Mouse (Mus musculus) ovary, postnatal 36 days (tissue): ENCODE data around the gene Coq9.

Experiments
- DNase-seq: peaks from one replicate; pipeline ENCODE4 v3.0.0; 2022; ENCODE audit warnings: low spot score, mixed read lengths

Gene Coq9

GRCm38 (mm10) chr8:94837662-94838574 lies at the start of gene Coq9, which contains the start of gene Ciapin1:
Coq9 (plus strand) TSS chr8:94838321.
Ciapin1 (minus strand) TSS chr8:94838358.
- peak; percentile 94 for DNase-seq

GRCm38 (mm10) chr8:94789256-94789955 lies 48.7 kb upstream of the Coq9 start:
- DNase-seq = no peak

GRCm38 (mm10) chr8:94794368-94794767 lies 43.8 kb upstream of the Coq9 start:
- DNase-seq = no peak

GRCm38 (mm10) chr8:94794782-94795181 lies 43.3 kb upstream of the Coq9 start:
- DNase-seq = no peak

GRCm38 (mm10) chr8:94800278-94800968 lies 37.7 kb upstream of the Coq9 start:
- peak; percentile 41 for DNase-seq

- DNase-seq = no peak
These were observed 36.6 kb upstream of the Coq9 start for GRCm38 (mm10) chr8:94801293-94802095.

- DNase-seq = no peak
These were observed 35.7 kb upstream of the Coq9 start for GRCm38 (mm10) chr8:94802375-94802774.

GRCm38 (mm10) chr8:94803551-94803950 lies 34.6 kb upstream of the Coq9 start:
- no peak for DNase-seq

GRCm38 (mm10) chr8:94804546-94805340 lies 33.4 kb upstream of the Coq9 start:
- no peak for DNase-seq

GRCm38 (mm10) chr8:94805811-94806210 lies 32.3 kb upstream of the Coq9 start:
- DNase-seq = no peak

- DNase-seq = peak; percentile 58
These were observed 30.6 kb upstream of the Coq9 start for GRCm38 (mm10) chr8:94807506-94807905.

GRCm38 (mm10) chr8:94808372-94808771 lies 29.7 kb upstream of the Coq9 start:
- no peak for DNase-seq

GRCm38 (mm10) chr8:94810153-94810552 lies 28.0 kb upstream of the Coq9 start, which contains the start of gene Ccl17:
Ccl17 (plus strand) TSS chr8:94810453.
- no peak for DNase-seq

- no peak for DNase-seq
These were observed 27.3 kb upstream of the Coq9 start for GRCm38 (mm10) chr8:94810855-94811254.

GRCm38 (mm10) chr8:94811654-94812053 lies 26.5 kb upstream of the Coq9 start:
- DNase-seq = peak; percentile 54

- DNase-seq = peak; percentile 72
These were observed 25.4 kb upstream of the Coq9 start for GRCm38 (mm10) chr8:94812645-94813098.

- DNase-seq = no peak
These were observed 23.6 kb upstream of the Coq9 start for GRCm38 (mm10) chr8:94814556-94814955.

- DNase-seq = no peak
These were observed 20.2 kb upstream of the Coq9 start for GRCm38 (mm10) chr8:94817933-94818332.

- DNase-seq = no peak
These were observed 18.4 kb upstream of the Coq9 start for GRCm38 (mm10) chr8:94819671-94820179.

- no peak for DNase-seq
These were observed 17.6 kb upstream of the Coq9 start for GRCm38 (mm10) chr8:94820553-94820952.
